Mouse (Mus musculus) WW6 (cell line): ENCODE measurements around the gene Med16.

Experiments used
- DNase-seq: peaks from one replicate; pipeline ENCODE4 v3.0.0-alpha.2; 2013; ENCODE audit warnings: low read depth, low spot score

The Med16 gene

DNA sequence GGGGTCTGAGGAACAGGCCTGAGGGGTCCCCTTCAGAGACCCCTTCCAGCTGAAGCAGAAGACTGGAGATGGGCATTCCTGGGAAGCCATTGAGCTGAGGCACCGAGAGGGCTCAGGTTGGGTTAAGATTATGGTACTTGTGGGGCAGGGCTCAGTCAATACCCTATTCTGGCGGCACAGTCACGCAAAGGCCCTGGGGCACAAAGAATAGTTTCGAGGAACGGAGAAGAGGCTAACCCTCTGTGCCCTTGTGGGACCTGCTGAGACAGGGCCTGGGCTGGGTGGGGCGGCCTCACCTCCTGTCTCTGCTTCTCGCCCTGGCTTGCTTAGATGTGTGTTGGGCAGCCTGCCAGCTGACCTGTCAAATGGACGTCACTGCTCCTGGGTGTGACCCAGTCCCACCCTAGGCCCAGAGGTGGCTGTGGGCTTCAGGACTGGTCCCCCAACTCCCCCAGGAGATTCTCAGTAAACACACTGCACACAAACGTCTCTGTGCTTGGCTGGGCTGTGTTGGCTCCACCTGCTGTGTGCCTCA lies 24.5 kb upstream of the Med16 start:
- no peak for DNase-seq

DNA sequence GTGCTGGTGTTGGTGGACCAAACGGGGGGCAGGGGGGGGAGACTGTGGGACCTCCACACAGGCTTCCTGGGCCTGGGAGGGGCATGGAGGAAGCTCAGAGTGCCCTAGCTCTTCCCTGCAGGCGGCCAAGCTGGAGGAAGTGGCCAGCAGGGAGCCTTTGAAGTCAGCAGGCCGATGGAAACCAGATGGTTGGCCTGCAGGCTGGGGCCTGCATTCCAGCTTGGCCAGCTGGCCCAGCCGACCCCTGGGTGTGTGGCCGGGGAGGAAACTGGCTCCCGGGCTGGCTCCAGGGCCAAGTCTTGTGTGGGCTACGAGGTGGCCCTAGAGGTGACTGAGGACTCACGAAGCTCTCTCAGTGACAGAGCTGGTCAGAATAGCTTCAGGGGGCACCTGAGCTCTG lies 24.0 kb upstream of the Med16 start:
- no peak for DNase-seq

- no peak for DNase-seq
These were observed 23.1 kb upstream of the Med16 start for GRCm38 (mm10) chr10:79931797-79932196.

GRCm38 (mm10) chr10:79930826-79931186 lies 22.1 kb upstream of the Med16 start:
- DNase-seq: no peak

GRCm38 (mm10) chr10:79929967-79930825 lies 21.5 kb upstream of the Med16 start:
- no peak for DNase-seq

DNA sequence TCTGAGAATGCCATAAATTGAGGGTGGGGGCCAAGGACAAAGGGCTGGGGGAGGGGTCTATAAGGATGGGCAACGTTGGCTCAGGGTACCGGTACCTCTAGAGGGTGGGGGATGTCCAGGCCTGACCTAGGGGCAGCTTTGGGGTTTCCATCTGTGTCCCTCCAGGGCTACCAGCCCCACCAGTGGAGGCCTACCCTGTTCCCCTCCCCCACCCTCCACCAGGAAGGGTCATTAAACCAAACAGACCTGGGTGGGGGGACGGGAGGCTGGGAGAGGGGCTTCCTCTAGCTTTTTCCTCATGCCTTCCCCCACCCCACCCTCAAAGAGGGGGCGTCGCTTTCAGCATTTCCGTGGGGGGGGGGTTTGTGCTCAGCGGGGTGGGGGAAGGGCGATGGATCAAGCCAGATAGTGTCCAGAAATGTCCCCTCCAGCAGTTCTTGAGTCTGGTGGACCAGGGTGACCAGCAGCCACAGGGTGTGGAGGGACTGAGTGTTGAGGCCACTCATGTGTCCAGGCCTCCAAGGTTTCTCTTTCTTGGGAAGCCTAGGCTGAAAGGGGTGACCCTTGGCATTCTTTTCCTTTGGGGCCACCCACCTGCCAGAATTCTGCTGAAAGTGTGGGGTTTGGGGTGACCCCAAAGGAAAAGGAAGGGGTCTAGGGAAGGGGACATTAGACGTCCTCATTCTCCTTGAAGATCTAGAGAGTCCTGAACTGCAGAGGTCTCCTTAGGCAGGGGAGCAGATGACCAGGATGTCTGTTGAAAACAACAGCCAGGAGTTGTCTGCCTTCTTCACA lies 20.4 kb upstream of the Med16 start:
- no peak for DNase-seq

DNA sequence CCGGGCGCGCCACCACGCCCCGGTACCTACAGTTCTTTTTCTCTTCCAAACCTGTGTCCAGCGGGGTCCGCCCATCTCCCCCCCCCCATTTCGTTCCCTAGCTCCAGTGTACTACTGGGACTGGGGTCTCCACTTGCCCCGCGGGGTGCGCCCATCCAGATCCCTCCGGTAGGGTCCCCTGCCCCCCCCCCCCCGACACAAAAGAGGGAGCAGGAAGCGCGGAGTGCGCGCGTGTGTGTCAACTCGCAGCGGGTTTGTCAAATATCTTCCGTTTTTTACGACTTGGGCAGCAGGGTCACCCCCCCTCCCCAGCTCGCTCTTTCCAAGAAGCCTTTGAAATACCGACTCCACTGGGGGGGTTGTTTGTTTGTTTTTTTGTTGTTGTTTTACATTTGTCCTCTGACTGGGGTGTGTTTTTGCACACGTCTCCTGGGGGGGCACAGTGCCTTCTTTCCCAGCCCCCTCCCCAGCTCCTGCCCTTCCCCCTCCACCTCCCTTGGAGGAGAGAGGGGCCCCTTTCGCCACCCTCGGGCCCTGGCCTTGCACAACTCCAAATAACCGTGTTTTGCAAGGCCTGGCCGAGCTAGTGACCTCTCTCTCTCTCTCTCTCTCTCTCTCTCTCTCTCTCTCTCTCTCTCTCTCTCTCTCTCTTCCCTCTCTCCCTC lies 19.4 kb upstream of the Med16 start:
- no peak for DNase-seq

GRCm38 (mm10) chr10:79927324-79928029 lies 18.8 kb upstream of the Med16 start:
- no peak for DNase-seq

GRCm38 (mm10) chr10:79926491-79927323 lies 18.0 kb upstream of the Med16 start, which contains the start of gene Arid3a:
Arid3a (plus strand) TSS chr10:79927043.
- peak; percentile 88 for DNase-seq

GRCm38 (mm10) chr10:79925785-79926490 lies 17.2 kb upstream of the Med16 start:
- DNase-seq: no peak

DNA sequence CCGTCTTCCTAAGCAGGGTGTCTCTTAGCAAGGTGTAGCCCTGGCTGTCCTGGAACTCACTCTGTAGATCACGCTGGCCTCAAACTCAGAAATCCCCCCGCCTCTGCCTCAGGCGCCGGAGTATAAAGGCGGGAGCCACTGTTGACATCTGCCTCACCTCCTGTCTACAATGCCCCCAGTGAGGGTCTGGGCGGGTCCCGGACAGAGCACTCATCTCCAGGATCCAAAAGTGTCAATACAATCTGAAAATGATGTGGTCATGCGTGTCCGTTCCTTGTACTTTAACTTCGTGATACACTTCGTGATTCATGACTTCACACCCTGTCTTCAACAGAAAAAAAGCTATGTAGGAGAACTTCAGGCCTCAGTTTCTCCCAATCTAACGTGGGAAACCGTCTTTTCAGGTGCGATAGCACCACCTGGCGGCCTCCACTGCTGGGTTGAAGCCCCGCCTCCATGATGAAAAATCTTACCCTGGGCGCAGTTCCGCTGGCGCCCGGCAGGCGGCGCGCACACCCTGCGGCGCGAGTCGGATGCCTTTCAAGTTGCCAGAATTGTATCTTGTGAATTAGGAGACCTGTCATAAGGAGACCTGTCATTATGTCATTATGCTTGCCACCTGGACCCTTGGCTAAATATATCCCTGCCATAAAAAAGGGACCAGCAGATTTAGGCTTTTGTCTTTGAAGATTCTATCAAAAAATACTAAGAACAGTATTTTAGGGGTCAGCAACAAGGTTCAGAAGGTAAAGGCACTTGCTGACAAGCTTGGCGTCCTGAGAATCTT lies 16.5 kb upstream of the Med16 start:
- peak; percentile 72 for DNase-seq

- DNase-seq: no peak
These were observed 12.8 kb upstream of the Med16 start for GRCm38 (mm10) chr10:79921572-79921971.

DNA sequence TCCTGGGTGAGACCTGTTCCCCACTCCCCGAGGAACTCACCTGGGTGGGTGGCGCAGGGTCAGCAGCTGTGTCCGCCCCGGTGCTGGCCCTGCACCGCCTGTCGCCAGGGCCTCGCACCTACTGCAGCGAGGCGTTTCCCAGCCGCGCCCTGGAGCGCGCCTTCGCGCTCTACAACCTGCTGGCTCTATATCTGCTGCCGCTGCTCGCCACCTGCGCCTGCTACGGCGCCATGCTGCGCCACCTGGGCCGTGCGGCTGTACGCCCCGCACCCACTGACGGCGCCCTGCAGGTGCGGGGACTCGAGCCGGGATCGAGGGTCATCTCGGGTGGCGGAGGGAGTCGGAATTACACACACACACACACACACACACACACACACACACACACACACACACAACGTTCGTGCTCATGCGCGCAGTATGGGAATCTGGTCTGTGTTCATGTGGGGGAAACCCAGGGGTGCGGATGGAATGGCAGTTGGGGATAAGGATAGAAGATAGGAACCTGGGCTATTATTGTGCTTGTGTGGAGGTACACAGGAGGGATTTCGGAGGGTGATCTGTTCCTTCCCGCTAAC lies 12.3 kb upstream of the Med16 start, which contains the start of gene R3hdm4:
TSS of gene R3hdm4 (minus strand) at position 251 of the 578 bp plus-strand sequence.
- no peak for DNase-seq

- no peak for DNase-seq
These were observed 11.6 kb upstream of the Med16 start for GRCm38 (mm10) chr10:79920056-79920890.

- no peak for DNase-seq
These were observed 10.6 kb upstream of the Med16 start for GRCm38 (mm10) chr10:79919251-79919849.

- DNase-seq: no peak
These were observed 9.7 kb upstream of the Med16 start for GRCm38 (mm10) chr10:79918231-79919078.
